Mouse (Mus musculus): ENCODE data around the gene Trim43a. TPM values are rescaled to one million over a fixed set of nuclear protein-coding genes. Genes with fewer than 3 reads are reported as not detected.
"Not testable (repeated sequence)": the region's sequence is repeated elsewhere in the genome, so short reads cannot be mapped to it uniquely, and the experiment has no call there.

The Trim43a gene
- polyA plus RNA-seq (2016; fragmentation: Nextera tagmentation; extraction: Ambion mirVana): 0.07 TPM in 1 of 2 replicates, not detected in the other

GRCm38 (mm10) chr9:88580591-88580990 is at the start of gene Trim43a:
Trim43a (plus strand) TSS chr9:88580891.
- H3K9me3 ChIP-seq; H3K4me3 ChIP-seq; H3K27ac ChIP-seq (replicated peaks); DNase-seq (ENCODE audit: low spot score); H3K36me3 ChIP-seq (replicated peaks); H3K4me1 ChIP-seq; H3K27me3 ChIP-seq (replicated peaks; ENCODE audit: low read depth, poor library complexity, severe bottlenecking): not testable (repeated sequence)
- WGBS: 62% methylated on average over 2 of the region's 2 CpGs

DNA sequence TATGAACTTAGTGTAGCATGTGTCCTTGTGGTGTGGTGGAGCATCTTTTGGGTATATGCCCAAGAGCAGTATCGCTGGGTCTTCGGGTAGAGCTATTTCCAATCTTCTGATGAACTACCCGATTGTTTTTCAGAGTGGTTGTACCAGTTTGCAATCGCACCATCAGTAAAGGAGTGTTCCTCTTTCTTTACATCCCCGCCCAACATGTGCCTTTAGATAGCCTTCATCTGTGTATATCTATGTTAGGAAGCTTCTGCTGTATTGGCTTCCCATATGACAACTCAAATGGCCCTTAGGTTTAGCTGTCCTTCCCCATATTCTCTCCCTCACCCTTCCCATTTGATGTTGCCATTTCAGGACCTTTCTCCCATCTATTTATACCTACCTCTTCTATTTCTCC is 46.6 kb upstream of the Trim43a start:
- H3K4me1 ChIP-seq: no peaks in the 10 kb centered on the region
- H3K9me3 ChIP-seq: no peaks in the 10 kb centered on the region
- no peak overlapping the region for H3K27ac ChIP-seq (replicated peaks)
- WGBS: 88% methylated on average over 5 of the region's 5 CpGs
- H3K4me3 ChIP-seq: no peak overlapping the region
- DNase-seq (ENCODE audit: low spot score): no peak
- no peaks in the 10 kb centered on the region for H3K27me3 ChIP-seq (replicated peaks; ENCODE audit: low read depth, poor library complexity, severe bottlenecking)
- no peaks in the 10 kb centered on the region for H3K36me3 ChIP-seq (replicated peaks)

GRCm38 (mm10) chr9:88539546-88540224 is 41.0 kb upstream of the Trim43a start:
- 81% methylated on average over 5 of the region's 5 CpGs for WGBS
- Histone ChIP-seq H3K27me3 (replicated peaks; ENCODE audit: low read depth, poor library complexity, severe bottlenecking) (no peaks in the 10 kb centered on the region), H3K9me3 (no peaks in the 10 kb centered on the region), H3K4me3 (no peak overlapping the region), H3K36me3 (replicated peaks) (no peaks in the 10 kb centered on the region), H3K4me1 (no peaks in the 10 kb centered on the region), H3K27ac (replicated peaks) (no peak overlapping the region)
- DNase-seq (ENCODE audit: low spot score): no peak

DNA sequence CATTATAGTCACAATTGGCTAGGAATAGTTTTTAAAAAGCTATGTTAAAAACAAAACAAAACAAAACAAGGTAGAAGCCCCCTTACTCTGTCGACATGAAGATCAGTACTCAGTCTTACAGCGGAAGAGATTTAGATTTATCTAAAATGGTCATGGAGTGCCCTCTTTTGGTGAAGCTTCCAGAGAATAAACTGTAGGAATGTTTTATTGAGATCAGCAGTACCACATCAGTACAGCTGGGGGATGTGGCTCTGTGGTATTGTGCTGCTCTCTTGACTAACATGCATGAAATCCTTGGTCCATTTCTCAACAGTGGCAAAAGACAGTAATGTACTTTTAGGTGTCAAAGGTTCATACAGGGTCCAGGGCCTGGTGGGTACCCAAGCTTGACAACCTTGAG is 37.9 kb upstream of the Trim43a start:
- DNase-seq (ENCODE audit: low spot score): no peak
- H3K36me3 ChIP-seq (replicated peaks): no peaks in the 10 kb centered on the region
- H3K4me1 ChIP-seq: no peaks in the 10 kb centered on the region
- H3K9me3 ChIP-seq: no peaks in the 10 kb centered on the region
- no peaks in the 10 kb centered on the region for H3K27me3 ChIP-seq (replicated peaks; ENCODE audit: low read depth, poor library complexity, severe bottlenecking)
- 36% methylated on average over 2 of the region's 2 CpGs for WGBS
- no peak overlapping the region for H3K27ac ChIP-seq (replicated peaks)
- no peak overlapping the region for H3K4me3 ChIP-seq

DNA sequence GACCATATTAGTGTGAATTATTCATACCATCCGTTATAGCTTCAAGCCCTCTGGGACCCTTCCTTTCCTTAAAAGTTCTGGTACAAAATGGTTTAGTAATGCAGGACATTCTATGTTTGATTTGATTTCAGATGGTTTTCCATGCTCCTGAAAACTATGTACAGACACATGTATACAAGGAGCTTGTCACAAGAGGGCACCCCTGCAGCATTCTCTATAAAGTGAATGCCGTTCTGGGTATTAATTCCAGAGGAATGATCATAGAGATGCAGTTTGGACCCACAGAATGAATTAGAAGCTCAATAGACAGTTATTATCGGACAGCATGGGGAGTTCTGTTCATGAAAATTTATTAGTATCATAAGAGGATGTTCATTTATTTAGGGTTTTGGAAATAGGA is 35.2 kb upstream of the Trim43a start:
- 44% methylated on average over 3 of the region's 3 CpGs for WGBS
- no peaks in the 10 kb centered on the region for H3K36me3 ChIP-seq (replicated peaks)
- DNase-seq (ENCODE audit: low spot score): no peak
- no peaks in the 10 kb centered on the region for H3K9me3 ChIP-seq
- H3K4me3 ChIP-seq: no peak overlapping the region
- no peaks in the 10 kb centered on the region for H3K27me3 ChIP-seq (replicated peaks; ENCODE audit: low read depth, poor library complexity, severe bottlenecking)
- no peak overlapping the region for H3K27ac ChIP-seq (replicated peaks)
- H3K4me1 ChIP-seq: peaks cover 11% of the 10 kb centered on the region

DNA sequence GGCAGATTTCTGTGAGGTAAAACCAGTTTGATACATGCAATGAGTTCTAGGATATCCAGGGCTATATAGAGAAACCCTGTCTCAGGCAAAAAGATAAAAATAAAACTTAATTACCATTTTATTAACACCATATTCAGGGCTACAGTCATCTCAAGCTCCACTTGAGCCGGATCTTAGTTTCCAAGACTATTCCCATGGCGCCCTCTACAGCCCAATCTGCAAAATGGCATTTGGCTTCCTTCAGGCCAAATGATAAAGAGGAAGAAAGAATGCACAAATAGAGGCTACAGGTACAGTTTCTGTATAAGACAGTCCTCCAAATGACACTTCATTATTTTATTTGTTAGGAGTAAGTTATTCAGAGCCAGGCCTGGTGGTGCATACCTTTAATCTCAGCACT is 34.5 kb upstream of the Trim43a start:
- no peaks in the 10 kb centered on the region for H3K36me3 ChIP-seq (replicated peaks)
- 9% methylated on average over 2 of the region's 2 CpGs for WGBS
- no peak overlapping the region for H3K4me3 ChIP-seq
- no peak overlapping the region for H3K27ac ChIP-seq (replicated peaks)
- no peaks in the 10 kb centered on the region for H3K9me3 ChIP-seq
- H3K4me1 ChIP-seq: peaks cover 11% of the 10 kb centered on the region
- peak; percentile 39 for DNase-seq (ENCODE audit: low spot score)
- no peaks in the 10 kb centered on the region for H3K27me3 ChIP-seq (replicated peaks; ENCODE audit: low read depth, poor library complexity, severe bottlenecking)

- 71% methylated on average over 8 of the region's 8 CpGs for WGBS
Observed at GRCm38 (mm10) chr9:88546657-88547056, 34.0 kb upstream of the Trim43a start.

GRCm38 (mm10) chr9:88547270-88547669 is 33.4 kb upstream of the Trim43a start:
- Histone ChIP-seq H3K27ac (replicated peaks) (peak overlapping the region; percentile 84; the same call in 1 of the 2 replicates), H3K36me3 (replicated peaks) (no peaks in the 10 kb centered on the region), H3K27me3 (replicated peaks; ENCODE audit: low read depth, poor library complexity, severe bottlenecking) (no peaks in the 10 kb centered on the region), H3K9me3 (no peaks in the 10 kb centered on the region), H3K4me3 (peak overlapping the region; percentile 84), H3K4me1 (peaks cover 11% of the 10 kb centered on the region)
- WGBS: 36% methylated on average over 7 of the region's 7 CpGs
- peak; percentile 16 for DNase-seq (ENCODE audit: low spot score)

More at GRCm38 (mm10) chr9:88546657-88547056, 34.0 kb upstream of the Trim43a start:
- H3K27ac ChIP-seq (replicated peaks): no peak overlapping the region
- DNase-seq (ENCODE audit: low spot score): no peak
- no peak overlapping the region for H3K4me3 ChIP-seq
- peaks cover 11% of the 10 kb centered on the region for H3K4me1 ChIP-seq
- no peaks in the 10 kb centered on the region for H3K36me3 ChIP-seq (replicated peaks)
- no peaks in the 10 kb centered on the region for H3K9me3 ChIP-seq
- H3K27me3 ChIP-seq (replicated peaks; ENCODE audit: low read depth, poor library complexity, severe bottlenecking): no peaks in the 10 kb centered on the region

- Histone ChIP-seq H3K9me3 (no peaks in the 10 kb centered on the region), H3K4me1 (peaks cover 11% of the 10 kb centered on the region), H3K36me3 (replicated peaks) (peaks cover 8% of the 10 kb centered on the region), H3K27ac (replicated peaks) (peak within 1 kb of the TSS; percentile 84), H3K27me3 (replicated peaks; ENCODE audit: low read depth, poor library complexity, severe bottlenecking) (no peaks in the 10 kb centered on the region), H3K4me3 (peak within 1 kb of the TSS; percentile 84)
- WGBS: under 1% methylated on average over 30 of the region's 30 CpGs
- DNase-seq (ENCODE audit: low spot score): peak; percentile 68
Observed at GRCm38 (mm10) chr9:88547851-88548613, 32.7 kb upstream of the Trim43a start, which contains the start of gene Zfp949. Zfp949 (plus strand) TSS chr9:88548020.

DNA sequence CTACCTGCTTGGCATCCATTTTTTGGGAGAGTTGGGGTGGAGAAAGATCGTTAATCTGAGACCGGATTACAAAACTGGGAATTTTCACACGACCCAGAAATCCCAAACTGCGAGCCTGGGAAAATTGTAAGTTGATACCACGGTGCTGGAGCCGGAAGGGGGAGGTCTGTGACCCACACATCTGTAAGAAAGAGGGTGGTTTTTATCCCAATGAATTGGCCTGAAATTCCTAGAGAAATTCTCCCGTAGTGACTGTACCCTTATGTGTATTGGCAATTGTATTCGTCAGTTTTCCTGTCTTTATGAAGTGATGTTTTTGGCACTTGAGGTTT is 32.1 kb upstream of the Trim43a start:
- Histone ChIP-seq H3K9me3 (no peaks in the 10 kb centered on the region), H3K4me1 (peaks cover 11% of the 10 kb centered on the region), H3K27ac (replicated peaks) (peak overlapping the region; percentile 84), H3K27me3 (replicated peaks; ENCODE audit: low read depth, poor library complexity, severe bottlenecking) (no peaks in the 10 kb centered on the region), H3K36me3 (replicated peaks) (peaks cover 10% of the 10 kb centered on the region), H3K4me3 (peak overlapping the region; percentile 84)
- WGBS: 5% methylated on average over 8 of the region's 8 CpGs
- no peak for DNase-seq (ENCODE audit: low spot score)

GRCm38 (mm10) chr9:88553071-88553470 is 27.6 kb upstream of the Trim43a start:
- Histone ChIP-seq H3K4me1 (peaks cover 11% of the 10 kb centered on the region), H3K27ac (replicated peaks) (no peak overlapping the region), H3K9me3 (no peaks in the 10 kb centered on the region), H3K36me3 (replicated peaks) (peaks cover 24% of the 10 kb centered on the region), H3K4me3 (no peak overlapping the region), H3K27me3 (replicated peaks; ENCODE audit: low read depth, poor library complexity, severe bottlenecking) (no peaks in the 10 kb centered on the region)
- WGBS: 96% methylated on average over 14 of the region's 14 CpGs
- DNase-seq (ENCODE audit: low spot score): no peak

DNA sequence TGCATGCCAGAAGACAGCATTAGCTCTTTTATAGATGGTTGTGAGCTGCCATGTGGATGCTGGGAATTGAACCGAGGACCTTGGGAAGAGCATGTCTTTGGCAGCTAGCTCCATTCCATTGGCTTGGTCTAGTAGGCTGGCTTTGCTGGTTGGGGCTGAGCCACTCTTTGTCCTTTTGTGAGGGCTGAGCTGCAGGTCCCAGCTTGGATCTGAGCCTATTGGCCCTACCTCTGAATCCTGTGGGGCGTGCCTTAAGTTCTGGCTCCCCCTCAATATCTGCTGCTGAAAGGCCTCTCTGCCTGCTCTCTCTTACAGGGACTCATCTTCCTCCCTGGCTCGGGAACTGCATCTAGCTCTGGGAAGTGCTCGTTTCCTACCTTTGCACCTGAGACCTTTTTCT is 22.5 kb upstream of the Trim43a start:
- Histone ChIP-seq H3K9me3 (no peaks in the 10 kb centered on the region), H3K27ac (replicated peaks) (no peak overlapping the region), H3K27me3 (replicated peaks; ENCODE audit: low read depth, poor library complexity, severe bottlenecking) (no peaks in the 10 kb centered on the region), H3K4me3 (no peak overlapping the region), H3K4me1 (no peaks in the 10 kb centered on the region), H3K36me3 (replicated peaks) (peaks cover 58% of the 10 kb centered on the region)
- WGBS: 90% methylated on average over 4 of the region's 4 CpGs
- no peak for DNase-seq (ENCODE audit: low spot score)

GRCm38 (mm10) chr9:88561476-88561875 is 19.2 kb upstream of the Trim43a start:
- not testable (repeated sequence) for DNase-seq (ENCODE audit: low spot score)

More at GRCm38 (mm10) chr9:88561476-88561875, 19.2 kb upstream of the Trim43a start:
- H3K9me3 ChIP-seq; H3K27me3 ChIP-seq (replicated peaks; ENCODE audit: low read depth, poor library complexity, severe bottlenecking); H3K4me3 ChIP-seq; H3K27ac ChIP-seq (replicated peaks); H3K4me1 ChIP-seq: not testable (repeated sequence)
- peaks cover 74% of the 10 kb centered on the region for H3K36me3 ChIP-seq (replicated peaks)
- WGBS: 97% methylated on average over 2 of the region's 2 CpGs
